Mouse (Mus musculus): ENCODE data around the gene Sf3b1. TPM values are rescaled to one million over a fixed set of nuclear protein-coding genes. Genes with fewer than 3 reads are reported as not detected.

The Sf3b1 gene
- polyA plus RNA-seq, 1 experiment from 2014 or later, result 117 TPM

GRCm38 (mm10) chr1:54985831-54986230, 41.5 kb downstream of the Sf3b1 start:
- Histone ChIP-seq H3K27me3 (ENCODE audit: insufficient read depth, low read length) (no peaks in the 10 kb centered on the region), H3K36me3 (replicated peaks; ENCODE audit: insufficient read depth, low read length) (peaks cover 57% of the 10 kb centered on the region), H3K4me3 (ENCODE audit: low read depth, low read length) (no peak overlapping the region), H3K4me2 (ENCODE audit: low read depth, low read length) (no peak overlapping the region), H3K9me3 (ENCODE audit: low read length) (no peaks in the 10 kb centered on the region), H3K9ac (replicated peaks) (no peak overlapping the region), H3K4me1 (ENCODE audit: insufficient read depth) (no peaks in the 10 kb centered on the region), H3K27ac (ENCODE audit: low read depth) (no peak overlapping the region)
- TF ChIP-seq EP300 (IDR thresholded peaks at IDR 0.05; ENCODE audit: low read depth), result no peak
- no peak for TF ChIP-seq CTCF (IDR thresholded peaks at IDR 0.05; ENCODE audit: low read depth)
- DNase-seq (no peak), ATAC-seq (no peak)
- 67% methylated on average over 3 of the region's 3 CpGs for WGBS (ENCODE audit: insufficient replicate concordance)

- no peak overlapping the region for H3K4me2 ChIP-seq (ENCODE audit: low read depth, low read length)
- H3K36me3 ChIP-seq (replicated peaks; ENCODE audit: insufficient read depth, low read length), result peaks cover 41% of the 10 kb centered on the region
- no peak for TF ChIP-seq CTCF (IDR thresholded peaks at IDR 0.05; ENCODE audit: low read depth)
- TF ChIP-seq EP300 (IDR thresholded peaks at IDR 0.05; ENCODE audit: low read depth), result no peak
- H3K27ac ChIP-seq (ENCODE audit: low read depth), result no peak overlapping the region
- 85% methylated on average over 7 of the region's 7 CpGs for WGBS (ENCODE audit: insufficient replicate concordance)
- H3K9ac ChIP-seq (replicated peaks), result no peak overlapping the region
- H3K27me3 ChIP-seq (ENCODE audit: insufficient read depth, low read length), result no peaks in the 10 kb centered on the region
- no peaks in the 10 kb centered on the region for H3K4me1 ChIP-seq (ENCODE audit: insufficient read depth)
- H3K9me3 ChIP-seq (ENCODE audit: low read length), result no peaks in the 10 kb centered on the region
- no peak overlapping the region for H3K4me3 ChIP-seq (ENCODE audit: low read depth, low read length)
- DNase-seq (no peak), ATAC-seq (no peak)
Measured at GRCm38 (mm10) chr1:54984154-54984553, 43.1 kb downstream of the Sf3b1 start.

GRCm38 (mm10) chr1:54983339-54983738, 43.9 kb downstream of the Sf3b1 start:
- DNase-seq (no peak), ATAC-seq (peak; percentile 53)
- WGBS (ENCODE audit: insufficient replicate concordance), result 57% methylated on average over 3 of the region's 3 CpGs

GRCm38 (mm10) chr1:54982636-54983035, 44.6 kb downstream of the Sf3b1 start:
- no peak for TF ChIP-seq CTCF (IDR thresholded peaks at IDR 0.05; ENCODE audit: low read depth)
- TF ChIP-seq EP300 (IDR thresholded peaks at IDR 0.05; ENCODE audit: low read depth), result no peak
- no peaks in the 10 kb centered on the region for H3K9me3 ChIP-seq (ENCODE audit: low read length)
- no peak overlapping the region for H3K4me2 ChIP-seq (ENCODE audit: low read depth, low read length)
- no peak for ATAC-seq
- H3K4me1 ChIP-seq (ENCODE audit: insufficient read depth), result no peaks in the 10 kb centered on the region
- H3K36me3 ChIP-seq (replicated peaks; ENCODE audit: insufficient read depth, low read length), result peaks cover 34% of the 10 kb centered on the region
- no peak overlapping the region for H3K9ac ChIP-seq (replicated peaks)
- H3K27ac ChIP-seq (ENCODE audit: low read depth), result no peak overlapping the region
- DNase-seq, result no peak
- no peaks in the 10 kb centered on the region for H3K27me3 ChIP-seq (ENCODE audit: insufficient read depth, low read length)
- WGBS (ENCODE audit: insufficient replicate concordance), result 46% methylated on average over 3 of the region's 3 CpGs
- no peak overlapping the region for H3K4me3 ChIP-seq (ENCODE audit: low read depth, low read length)

More at GRCm38 (mm10) chr1:54983339-54983738, 43.9 kb downstream of the Sf3b1 start:
- no peaks in the 10 kb centered on the region for H3K4me1 ChIP-seq (ENCODE audit: insufficient read depth)
- H3K27me3 ChIP-seq (ENCODE audit: insufficient read depth, low read length), result no peaks in the 10 kb centered on the region
- H3K36me3 ChIP-seq (replicated peaks; ENCODE audit: insufficient read depth, low read length), result peaks cover 38% of the 10 kb centered on the region
- TF ChIP-seq CTCF (IDR thresholded peaks at IDR 0.05; ENCODE audit: low read depth) (peak; percentile 65), EP300 (IDR thresholded peaks at IDR 0.05; ENCODE audit: low read depth) (no peak)
- H3K27ac ChIP-seq (ENCODE audit: low read depth), result no peak overlapping the region
- H3K4me3 ChIP-seq (ENCODE audit: low read depth, low read length), result no peak overlapping the region
- no peak overlapping the region for H3K4me2 ChIP-seq (ENCODE audit: low read depth, low read length)
- no peaks in the 10 kb centered on the region for H3K9me3 ChIP-seq (ENCODE audit: low read length)
- H3K9ac ChIP-seq (replicated peaks), result no peak overlapping the region

GRCm38 (mm10) chr1:54979226-54979984, 47.9 kb downstream of the Sf3b1 start:
- DNase-seq (no peak), ATAC-seq (peak; percentile 59)
- Histone ChIP-seq H3K9ac (replicated peaks) (no peak overlapping the region), H3K4me3 (ENCODE audit: low read depth, low read length) (no peak overlapping the region), H3K9me3 (ENCODE audit: low read length) (no peaks in the 10 kb centered on the region), H3K4me1 (ENCODE audit: insufficient read depth) (no peaks in the 10 kb centered on the region), H3K36me3 (replicated peaks; ENCODE audit: insufficient read depth, low read length) (peaks cover 5% of the 10 kb centered on the region), H3K27ac (ENCODE audit: low read depth) (no peak overlapping the region), H3K27me3 (ENCODE audit: insufficient read depth, low read length) (no peaks in the 10 kb centered on the region), H3K4me2 (ENCODE audit: low read depth, low read length) (no peak overlapping the region)
- 57% methylated on average over 1 of the region's 1 CpGs for WGBS (ENCODE audit: insufficient replicate concordance)
- TF ChIP-seq EP300 (IDR thresholded peaks at IDR 0.05; ENCODE audit: low read depth) (no peak), CTCF (IDR thresholded peaks at IDR 0.05; ENCODE audit: low read depth) (peak; percentile 55)

- no peaks in the 10 kb centered on the region for H3K27me3 ChIP-seq (ENCODE audit: insufficient read depth, low read length)
- H3K9me3 ChIP-seq (ENCODE audit: low read length), result no peaks in the 10 kb centered on the region
- WGBS (ENCODE audit: insufficient replicate concordance), result 75% methylated on average over 5 of the region's 5 CpGs
- no peak overlapping the region for H3K4me3 ChIP-seq (ENCODE audit: low read depth, low read length)
- H3K9ac ChIP-seq (replicated peaks), result no peak overlapping the region
- ATAC-seq, result no peak
- DNase-seq, result no peak
- no peaks in the 10 kb centered on the region for H3K4me1 ChIP-seq (ENCODE audit: insufficient read depth)
- no peak overlapping the region for H3K27ac ChIP-seq (ENCODE audit: low read depth)
- H3K4me2 ChIP-seq (ENCODE audit: low read depth, low read length), result no peak overlapping the region
- H3K36me3 ChIP-seq (replicated peaks; ENCODE audit: insufficient read depth, low read length), result no peaks in the 10 kb centered on the region
- TF ChIP-seq EP300 (IDR thresholded peaks at IDR 0.05; ENCODE audit: low read depth) (no peak), CTCF (IDR thresholded peaks at IDR 0.05; ENCODE audit: low read depth) (no peak)
Measured at GRCm38 (mm10) chr1:54971687-54972404, 55.4 kb downstream of the Sf3b1 start.

All from liver, postnatal 0 days (tissue).